Mouse (Mus musculus) heart, embryonic 15.5 days (tissue): ENCODE measurements around the gene Zfp994. TPM values are rescaled to one million over a fixed set of nuclear protein-coding genes. Genes with fewer than 3 reads are reported as not detected.
"Not testable (repeated sequence)": the region's sequence is repeated elsewhere in the genome, so short reads cannot be mapped to it uniquely, and the experiment has no call there.

Source experiments
- ATAC-seq: fragments of 200-750 bp; cut with Nextera tagmentation; replicated peaks from 2 replicates; pipeline ENCODE4 v1.8.0; 2017; ENCODE audit warnings: low read depth, moderate TSS enrichment; ENCODE audit not compliant: insufficient number of reproducible peaks, insufficient read depth, low FRiP score
- H3K27ac ChIP-seq: fragments of 300-500 bp; sonication (generic); 2 replicates; pipeline ENCODE4 v1.5.1; 2015; ENCODE audit warnings: mild to moderate bottlenecking, inconsistent platforms
- H3K27me3 ChIP-seq: fragments of 300-500 bp; sonication (generic); 2 replicates; pipeline ENCODE4 v1.6.1; 2015; ENCODE audit warnings: inconsistent platforms
- H3K36me3 ChIP-seq: fragments of 300-500 bp; sonication (generic); 2 replicates; pipeline ENCODE4 v1.6.1; 2015; ENCODE audit warnings: mild to moderate bottlenecking, inconsistent platforms
- H3K4me1 ChIP-seq: fragments of 300-500 bp; sonication (generic); replicated peaks from 2 replicates; pipeline ENCODE4 v1.6.1; 2015; ENCODE audit warnings: inconsistent platforms
- H3K4me2 ChIP-seq: fragments of 300-500 bp; sonication (generic); 2 replicates; pipeline ENCODE4 v1.6.1; 2015; ENCODE audit warnings: inconsistent platforms, mild to moderate bottlenecking, moderate library complexity
- H3K4me3 ChIP-seq: fragments of 300-500 bp; sonication (generic); 2 replicates; pipeline ENCODE4 v1.5.1; 2015; ENCODE audit warnings: mild to moderate bottlenecking, inconsistent platforms
- H3K9ac ChIP-seq: fragments of 300-500 bp; sonication (generic); 2 replicates; pipeline ENCODE4 v1.6.1; 2015; ENCODE audit warnings: mild to moderate bottlenecking, inconsistent platforms
- H3K9me3 ChIP-seq: fragments of 300-500 bp; sonication (generic); replicated peaks from 2 replicates; pipeline ENCODE4 v1.6.1; 2016; ENCODE audit warnings: inconsistent platforms
- WGBS: fragments of 180-500 bp; shearing (Covaris S2); methylation state at CpG from one replicate; pipeline ENCODE4 v1.1.7; 2015; ENCODE audit warnings: mixed read lengths; 5-methylcytosine and 5-hydroxymethylcytosine counted together
- polyA plus RNA-seq: library from polyadenylated mRNA; unstranded; fragments of >200 nt; fragmentation: Nextera tagmentation; extraction: Ambion mirVana; gene quantifications from 2 replicates; pipeline ENCODE4 v1.2.1, GENCODE M21; 2015

Gene Zfp994
- 1.8 and 2.0 TPM in 2 replicates for polyA plus RNA-seq

DNA sequence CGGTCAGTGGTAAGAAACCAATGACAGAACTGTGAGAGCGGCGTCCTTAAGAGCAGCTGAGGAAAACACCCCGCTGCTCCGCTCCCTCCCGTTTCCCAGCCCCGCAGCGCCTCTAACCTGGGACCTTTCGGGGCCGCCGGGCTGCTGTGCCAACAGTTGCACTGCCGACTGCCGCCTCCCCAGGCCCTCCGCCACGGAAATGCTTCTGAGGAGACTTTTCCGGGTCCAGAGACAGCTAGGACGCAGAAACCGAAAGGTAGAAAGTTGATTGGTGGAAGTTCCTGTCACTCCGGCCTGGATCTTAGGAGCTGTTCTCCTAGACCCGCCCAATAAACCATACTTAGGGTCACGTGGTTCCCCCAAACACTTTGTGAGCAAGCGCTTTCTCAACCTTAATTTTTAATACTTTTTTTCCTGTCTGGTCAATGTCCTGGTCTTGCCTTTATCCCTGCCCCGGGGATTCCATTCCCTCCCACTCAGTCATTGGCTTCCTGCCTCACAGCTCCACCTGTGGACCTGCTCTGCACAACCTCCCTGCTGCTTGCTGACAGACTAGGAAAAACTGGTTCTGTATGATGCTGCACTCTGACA lies at the start of gene Zfp994:
TSS of gene Zfp994 (minus strand) at position 195 of the 591 bp plus-strand sequence.
- under 1% methylated on average over 23 of the region's 23 CpGs for WGBS
- not testable (repeated sequence) for H3K9me3 ChIP-seq, H3K27me3 ChIP-seq, H3K4me1 ChIP-seq, H3K36me3 ChIP-seq
- Histone ChIP-seq H3K9ac (peak within 1 kb of the TSS; percentile 73), H3K4me2 (peak within 1 kb of the TSS; percentile 67), H3K27ac (peak within 1 kb of the TSS; percentile 86), H3K4me3 (peak within 1 kb of the TSS; percentile 78)
- ATAC-seq, result peak; percentile 97

DNA sequence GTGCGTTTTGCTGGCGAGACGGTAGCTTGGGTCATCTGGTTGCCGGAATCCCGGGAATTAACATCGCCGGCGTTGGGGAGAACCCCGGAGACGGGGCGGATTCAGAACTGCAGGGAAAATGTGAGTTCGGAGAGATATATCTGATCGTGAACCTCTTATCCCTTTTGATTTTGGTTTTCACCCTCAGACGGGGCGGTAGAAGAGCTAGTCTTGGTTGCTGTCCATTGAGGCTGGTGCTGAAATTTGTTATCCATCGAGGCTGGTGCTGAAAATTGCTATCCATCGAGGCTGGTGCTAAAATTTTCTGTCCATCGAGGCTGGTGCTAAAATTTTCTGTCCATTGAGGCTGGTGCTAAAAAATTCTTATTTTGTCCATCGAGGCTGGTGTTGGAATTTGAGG lies 5.3 kb upstream of the Zfp994 start:
- H3K4me1 ChIP-seq, H3K9ac ChIP-seq, ATAC-seq, H3K4me2 ChIP-seq, H3K27ac ChIP-seq, H3K4me3 ChIP-seq, H3K9me3 ChIP-seq, H3K27me3 ChIP-seq, H3K36me3 ChIP-seq: not testable (repeated sequence)
- WGBS, result 59% methylated on average over 19 of the region's 19 CpGs

DNA sequence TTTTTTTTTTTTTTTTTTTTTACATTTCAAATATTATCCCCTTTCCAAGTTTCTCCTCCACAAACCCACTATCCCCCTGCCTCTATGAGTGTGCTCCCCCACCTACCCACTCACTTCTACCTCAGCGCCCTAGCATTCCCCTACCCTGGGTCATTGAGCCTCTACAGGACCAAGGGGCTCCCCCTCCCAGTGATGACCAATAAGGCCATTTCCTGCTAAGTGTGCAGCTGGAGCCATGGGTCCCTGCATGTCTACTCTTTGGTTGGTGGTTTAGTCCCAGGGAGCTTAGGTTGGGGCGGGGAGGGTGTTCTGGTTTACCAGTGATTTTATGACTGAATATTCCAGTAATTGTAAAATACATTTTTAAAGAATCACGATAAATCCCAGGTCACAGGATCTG lies 401 bp downstream of the Zfp994 start:
- 2% methylated on average over 3 of the region's 3 CpGs for WGBS
- not testable (repeated sequence) for H3K27me3 ChIP-seq, H3K36me3 ChIP-seq, H3K4me1 ChIP-seq, H3K9me3 ChIP-seq
- peak overlapping the region; percentile 67 for H3K4me2 ChIP-seq
- H3K4me3 ChIP-seq, result peak overlapping the region; percentile 78
- peak overlapping the region; percentile 86 for H3K27ac ChIP-seq
- ATAC-seq, result peak; percentile 77
- H3K9ac ChIP-seq, result peak overlapping the region; percentile 73; the same call in 1 of the 2 replicates

DNA sequence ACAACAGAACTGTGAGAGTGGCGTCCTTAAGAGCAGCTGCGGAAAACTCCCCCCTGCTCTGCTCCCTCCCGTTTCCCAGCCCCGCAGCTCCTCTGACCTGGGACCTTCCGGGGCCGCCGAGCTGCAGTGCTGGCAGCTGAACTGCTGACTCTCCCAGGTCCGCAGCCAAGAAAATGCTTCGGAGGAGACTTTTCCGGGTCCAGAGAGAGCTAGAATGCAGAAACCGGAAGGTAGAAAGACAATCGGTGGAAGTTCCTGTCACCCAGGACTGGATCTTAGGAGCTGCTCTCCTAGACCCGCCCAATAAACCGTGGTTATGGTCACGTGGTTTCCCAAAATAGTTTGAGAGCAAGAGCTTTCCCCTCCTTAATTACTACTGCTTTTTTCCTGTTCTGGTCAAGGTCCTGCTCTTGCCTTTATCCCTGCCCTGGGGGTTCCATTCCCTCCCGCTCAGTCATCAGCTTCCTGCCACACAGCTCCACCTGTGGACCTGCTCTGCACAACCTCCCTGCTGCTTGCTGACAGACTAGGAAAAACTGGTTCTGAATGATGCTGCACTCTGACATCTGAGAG lies 59.6 kb downstream of the Zfp994 start, which contains the start of gene Zfp947:
TSS of gene Zfp947 (minus strand) at position 469 of the 573 bp plus-strand sequence.
- not testable (repeated sequence) for H3K27me3 ChIP-seq, H3K9me3 ChIP-seq, H3K4me1 ChIP-seq, H3K36me3 ChIP-seq
- Histone ChIP-seq H3K4me2 (peak within 1 kb of the TSS; percentile 65), H3K27ac (peak within 1 kb of the TSS; percentile 87), H3K4me3 (peak within 1 kb of the TSS; percentile 69), H3K9ac (peak within 1 kb of the TSS; percentile 69)
- peak; percentile 86 for ATAC-seq
- WGBS, result under 1% methylated on average over 16 of the region's 16 CpGs

DNA sequence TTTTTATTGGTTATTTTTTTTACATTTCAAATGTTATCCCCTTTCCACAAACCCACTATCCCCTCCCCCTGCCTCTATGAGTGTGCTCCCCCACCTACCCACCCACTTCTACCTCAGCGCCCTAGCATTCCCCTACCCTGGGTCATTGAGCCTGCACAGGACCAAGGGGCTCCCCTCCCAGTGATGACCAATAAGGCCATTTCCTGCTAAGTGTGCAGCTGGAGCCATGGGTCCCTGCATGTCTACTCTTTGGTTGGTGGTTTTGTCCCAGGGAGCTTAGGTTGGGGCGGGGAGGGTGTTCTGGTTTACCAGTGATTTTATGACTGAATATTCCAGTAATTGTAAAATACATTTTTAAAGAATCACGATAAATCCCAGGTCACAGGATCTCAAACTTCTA lies 60.1 kb downstream of the Zfp994 start:
- not testable (repeated sequence) for H3K9me3 ChIP-seq, H3K36me3 ChIP-seq, H3K27me3 ChIP-seq, H3K4me1 ChIP-seq
- 6% methylated on average over 3 of the region's 3 CpGs for WGBS
- Histone ChIP-seq H3K4me3 (peak overlapping the region; percentile 69), H3K9ac (peak overlapping the region; percentile 69), H3K27ac (peak overlapping the region; percentile 87), H3K4me2 (peak overlapping the region; percentile 65)
- peak; percentile 58; the same call in 1 of the 2 replicates for ATAC-seq

DNA sequence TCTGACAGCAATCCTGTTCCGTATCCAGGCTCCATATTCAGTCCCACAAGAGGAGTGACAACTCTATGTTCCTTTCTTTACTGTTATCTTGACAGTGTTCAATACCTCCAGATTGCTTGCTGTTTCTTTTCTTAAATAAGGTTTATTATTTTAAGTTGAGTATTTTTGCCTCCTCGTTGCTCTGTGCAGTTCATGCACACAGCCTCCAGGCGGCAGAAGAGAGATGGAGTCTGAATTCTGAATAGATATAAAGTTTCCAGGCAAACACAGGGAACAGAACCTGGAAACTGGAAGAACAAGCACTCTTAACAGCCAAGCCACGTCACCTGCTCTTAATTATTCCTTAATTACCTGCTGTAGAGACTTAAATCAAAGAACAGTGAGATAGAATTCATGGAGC lies 71.5 kb downstream of the Zfp994 start:
- H3K9ac ChIP-seq, ATAC-seq, H3K9me3 ChIP-seq, H3K27ac ChIP-seq, H3K27me3 ChIP-seq, H3K4me1 ChIP-seq, H3K36me3 ChIP-seq, H3K4me2 ChIP-seq, H3K4me3 ChIP-seq: not testable (repeated sequence)
- WGBS, result 60% methylated on average over 4 of the region's 4 CpGs

Other genes with a start within 250 kb of the Zfp994 start
- gene Zfp947, start 59.4 kb downstream of the Zfp994 start, polyA plus RNA-seq, result 1.7 and 2.4 TPM in 2 replicates
- 7.0 and 7.1 TPM in 2 replicates for gene CT030661.1, start 89.2 kb upstream of the Zfp994 start, polyA plus RNA-seq
- 8.0 and 8.3 TPM in 2 replicates for gene Zfp944, start 135.8 kb upstream of the Zfp994 start, polyA plus RNA-seq
- 5.5 and 5.7 TPM in 2 replicates for gene Zfp758, start 135.8 kb upstream of the Zfp994 start, polyA plus RNA-seq
- gene Zfp946, start 198.6 kb upstream of the Zfp994 start, polyA plus RNA-seq, result 6.5 and 7.6 TPM in 2 replicates